Mouse (Mus musculus) limb, embryonic 12.5 days (tissue): ENCODE results near the gene Cdh13. TPM values are rescaled to one million over a fixed set of nuclear protein-coding genes. Genes with fewer than 3 reads are reported as not detected.

ENCODE experiments used
- ATAC-seq: fragments of 200-750 bp; cut with Nextera tagmentation; 2 replicates; pipeline ENCODE4 v1.8.0; 2017; ENCODE audit warnings: low read depth, moderate TSS enrichment; ENCODE audit not compliant: insufficient number of reproducible peaks, insufficient read depth, low FRiP score, low TSS enrichment
- H3K27ac ChIP-seq: fragments of 300-500 bp; sonication (generic); 2 replicates; pipeline ENCODE4 v1.5.1; 2016; ENCODE audit warnings: mild to moderate bottlenecking, moderate library complexity
- H3K27me3 ChIP-seq: fragments of 300-500 bp; sonication (generic); 2 replicates; pipeline ENCODE4 v1.6.1; 2016; ENCODE audit warnings: mild to moderate bottlenecking, moderate library complexity
- H3K36me3 ChIP-seq: fragments of 300-500 bp; sonication (generic); 2 replicates; pipeline ENCODE4 v1.6.1; 2016; ENCODE audit warnings: mild to moderate bottlenecking, moderate library complexity
- H3K4me1 ChIP-seq: fragments of 300-500 bp; sonication (generic); replicated peaks from 2 replicates; pipeline ENCODE4 v1.6.1; 2016
- H3K4me2 ChIP-seq: fragments of 300-500 bp; sonication (generic); 2 replicates; pipeline ENCODE4 v1.6.1; 2016; ENCODE audit warnings: mild to moderate bottlenecking, moderate library complexity
- H3K4me3 ChIP-seq: fragments of 300-500 bp; sonication (generic); replicated peaks from 2 replicates; pipeline ENCODE4 v1.5.1; 2016; ENCODE audit warnings: mild to moderate bottlenecking
- H3K9ac ChIP-seq: fragments of 300-500 bp; sonication (generic); replicated peaks from 2 replicates; pipeline ENCODE4 v1.6.1; 2016; ENCODE audit warnings: mild to moderate bottlenecking, moderate library complexity
- H3K9me3 ChIP-seq: fragments of 300-500 bp; sonication (generic); 2 replicates; pipeline ENCODE4 v1.6.1; 2016; ENCODE audit warnings: mild to moderate bottlenecking, moderate library complexity
- WGBS: fragments of 180-500 bp; shearing (Covaris S2); methylation state at CpG from one replicate; pipeline ENCODE4 v1.1.7; 2016; 5-methylcytosine and 5-hydroxymethylcytosine counted together
- polyA plus RNA-seq: library from polyadenylated mRNA; unstranded; fragments of >200 nt; fragmentation: Nextera tagmentation; extraction: Ambion mirVana; gene quantifications from 2 replicates; pipeline ENCODE4 v1.2.1, GENCODE M21; 2016

Cdh13 gene
- polyA plus RNA-seq, 1 experiment from 2014 or later: 8.0 TPM

GRCm38 (mm10) chr8:118348710-118349489 is 65.4 kb downstream of the Cdh13 start:
- Histone ChIP-seq H3K27me3 (no peaks in the 10 kb centered on the region), H3K36me3 (no peaks in the 10 kb centered on the region), H3K9me3 (no peaks in the 10 kb centered on the region), H3K4me1 (no peaks in the 10 kb centered on the region), H3K4me2 (no peak overlapping the region), H3K27ac (no peak overlapping the region), H3K9ac (no peak overlapping the region), H3K4me3 (no peak overlapping the region)
- 88% methylated on average over 9 of the region's 9 CpGs for WGBS
- no peak for ATAC-seq

DNA sequence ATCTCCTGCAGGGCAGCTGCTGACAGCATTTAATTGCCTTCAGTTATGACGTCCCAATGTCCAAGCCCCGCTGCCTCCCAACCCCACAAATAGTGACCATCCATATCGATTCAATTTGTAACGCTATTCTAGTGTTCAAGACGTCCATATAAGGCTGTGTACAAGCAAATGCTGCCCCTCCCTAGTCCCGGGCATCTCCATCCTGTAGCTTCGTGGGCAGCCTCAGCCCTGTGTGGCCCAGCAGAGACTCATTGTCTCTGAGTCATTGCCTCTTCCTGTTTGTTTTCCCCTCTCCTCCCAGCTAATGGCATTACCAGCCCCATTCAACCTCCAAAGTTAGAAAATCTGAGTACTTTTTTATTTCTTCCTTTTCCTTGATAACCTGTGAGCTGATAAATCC is 66.6 kb downstream of the Cdh13 start:
- WGBS: 73% methylated on average over 7 of the region's 7 CpGs
- no peaks in the 10 kb centered on the region for H3K36me3 ChIP-seq
- no peak overlapping the region for H3K4me3 ChIP-seq
- no peaks in the 10 kb centered on the region for H3K4me1 ChIP-seq
- no peak overlapping the region for H3K4me2 ChIP-seq
- no peak overlapping the region for H3K9ac ChIP-seq
- H3K27ac ChIP-seq: no peak overlapping the region
- no peaks in the 10 kb centered on the region for H3K27me3 ChIP-seq
- no peaks in the 10 kb centered on the region for H3K9me3 ChIP-seq
- ATAC-seq: no peak

DNA sequence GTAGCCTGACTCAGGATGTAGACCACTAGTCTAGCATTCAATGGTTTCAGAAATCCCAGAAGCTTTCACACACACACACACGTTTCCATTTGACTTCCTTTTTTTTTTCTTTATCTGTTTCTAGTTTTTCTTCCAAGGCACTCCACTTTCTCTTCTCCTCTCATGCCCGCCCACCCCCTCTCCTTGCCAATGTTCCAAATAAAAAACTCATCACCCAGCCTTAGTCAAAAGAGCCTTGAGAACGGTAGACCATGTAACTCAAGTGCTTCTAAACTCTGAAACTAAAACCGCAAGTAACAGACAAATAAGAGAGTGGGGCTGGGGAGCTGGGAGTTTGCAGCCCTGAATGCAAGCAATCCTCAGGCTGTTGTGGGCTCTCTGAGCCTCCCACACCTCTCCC is 69.5 kb downstream of the Cdh13 start:
- Histone ChIP-seq H3K4me1 (no peaks in the 10 kb centered on the region), H3K27me3 (no peaks in the 10 kb centered on the region), H3K9ac (no peak overlapping the region), H3K4me3 (no peak overlapping the region), H3K9me3 (no peaks in the 10 kb centered on the region), H3K27ac (no peak overlapping the region), H3K4me2 (no peak overlapping the region), H3K36me3 (no peaks in the 10 kb centered on the region)
- ATAC-seq: no peak
- WGBS: 79% methylated on average over 4 of the region's 4 CpGs

DNA sequence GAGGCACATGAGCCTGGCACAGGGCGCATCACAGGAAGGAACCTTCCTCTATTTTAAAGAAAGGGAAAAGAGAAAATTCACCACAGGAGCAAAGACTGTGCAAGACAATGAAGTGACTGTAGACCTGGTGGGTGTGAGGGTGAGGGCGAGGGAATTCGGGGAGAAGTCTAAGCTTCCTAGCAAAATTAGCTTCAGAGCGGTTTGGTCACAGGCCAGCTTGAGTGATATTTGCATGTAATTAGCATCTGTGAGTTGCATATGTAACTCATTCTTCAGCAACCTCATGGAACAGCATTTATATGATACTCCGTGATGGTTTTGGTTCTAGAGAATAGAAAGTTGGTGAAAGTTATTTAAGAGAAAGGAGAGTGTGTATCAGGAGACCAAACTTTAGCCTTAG is 73.5 kb downstream of the Cdh13 start:
- Histone ChIP-seq H3K4me3 (no peak overlapping the region), H3K9ac (no peak overlapping the region), H3K4me1 (no peaks in the 10 kb centered on the region), H3K36me3 (no peaks in the 10 kb centered on the region), H3K27ac (no peak overlapping the region), H3K4me2 (no peak overlapping the region), H3K9me3 (no peaks in the 10 kb centered on the region), H3K27me3 (no peaks in the 10 kb centered on the region)
- 93% methylated on average over 5 of the region's 5 CpGs for WGBS
- no peak for ATAC-seq

DNA sequence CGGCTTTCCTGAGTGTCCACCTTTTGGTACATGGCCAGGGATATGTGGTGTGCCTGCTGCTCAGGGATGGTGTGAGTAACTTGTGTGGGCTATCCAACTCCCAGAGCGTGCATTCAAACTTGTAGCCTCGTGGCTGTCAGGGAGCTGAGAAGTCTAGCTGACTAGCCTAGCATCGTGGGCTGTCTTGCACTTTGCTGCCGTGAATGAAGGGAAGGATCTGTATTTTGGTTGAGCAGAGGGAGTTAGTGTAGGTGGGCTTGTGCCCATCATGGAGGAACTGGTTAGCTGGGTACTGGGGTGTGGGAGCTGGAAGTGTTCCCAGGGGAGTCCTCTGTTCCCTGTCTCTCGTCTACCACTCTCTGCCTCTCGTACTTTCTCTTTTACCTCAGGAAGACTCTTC is 74.1 kb downstream of the Cdh13 start:
- ATAC-seq: no peak
- Histone ChIP-seq H3K27me3 (no peaks in the 10 kb centered on the region), H3K4me3 (no peak overlapping the region), H3K36me3 (no peaks in the 10 kb centered on the region), H3K27ac (no peak overlapping the region), H3K9ac (no peak overlapping the region), H3K9me3 (no peaks in the 10 kb centered on the region), H3K4me2 (no peak overlapping the region), H3K4me1 (no peaks in the 10 kb centered on the region)
- 92% methylated on average over 7 of the region's 7 CpGs for WGBS

DNA sequence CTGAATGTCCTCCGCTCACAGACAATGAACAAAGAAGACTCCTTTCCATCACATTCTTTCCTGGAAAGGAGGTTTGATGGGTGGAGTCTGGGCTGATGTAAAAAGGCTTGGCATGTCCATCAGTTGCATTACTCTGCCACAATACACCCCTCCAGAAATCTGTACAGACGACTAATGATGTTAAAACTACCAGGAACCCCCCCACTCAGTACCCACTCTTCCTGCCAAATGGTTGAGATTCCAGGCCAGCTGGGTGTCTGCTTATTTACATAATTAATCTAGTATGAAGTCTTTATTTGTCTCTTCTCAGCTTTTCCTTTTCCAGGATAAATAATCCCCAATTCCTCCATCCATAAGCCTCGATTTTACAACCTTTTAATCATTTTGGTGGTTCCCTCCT is 80.2 kb downstream of the Cdh13 start:
- Histone ChIP-seq H3K9ac (no peak overlapping the region), H3K4me3 (no peak overlapping the region), H3K27me3 (no peaks in the 10 kb centered on the region), H3K4me2 (no peak overlapping the region), H3K27ac (no peak overlapping the region), H3K9me3 (no peaks in the 10 kb centered on the region), H3K4me1 (no peaks in the 10 kb centered on the region), H3K36me3 (no peaks in the 10 kb centered on the region)
- no peak for ATAC-seq
- WGBS: 74% methylated on average over 3 of the region's 3 CpGs

DNA sequence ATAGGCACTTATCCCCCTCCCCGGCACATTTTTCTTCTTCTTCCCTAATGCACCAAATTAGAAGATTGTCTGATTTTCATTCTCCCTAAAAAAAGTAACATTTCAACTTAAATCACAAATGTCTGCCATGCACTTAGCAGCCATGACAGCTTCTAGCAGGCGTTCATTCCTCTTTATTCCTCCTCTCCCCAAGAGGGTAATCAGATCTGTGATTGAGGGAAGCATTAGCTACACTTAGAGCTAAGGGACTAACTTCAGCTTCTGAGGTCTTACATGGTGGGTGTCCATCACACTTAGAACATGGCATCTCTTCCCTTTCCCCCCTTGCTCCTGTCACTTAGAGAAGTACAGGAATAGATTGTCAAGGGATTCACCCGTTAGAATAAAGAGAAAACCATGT is 89.6 kb downstream of the Cdh13 start:
- no peak for ATAC-seq
- WGBS: 82% methylated on average over 3 of the region's 3 CpGs
- Histone ChIP-seq H3K27ac (no peak overlapping the region), H3K27me3 (no peaks in the 10 kb centered on the region; the same call in 1 of the 2 replicates), H3K36me3 (no peaks in the 10 kb centered on the region), H3K9ac (no peak overlapping the region), H3K4me1 (no peaks in the 10 kb centered on the region), H3K4me2 (no peak overlapping the region), H3K4me3 (no peak overlapping the region), H3K9me3 (no peaks in the 10 kb centered on the region)

- no peaks in the 10 kb centered on the region; the same call in 1 of the 2 replicates for H3K27me3 ChIP-seq
- H3K4me3 ChIP-seq: no peak overlapping the region
- H3K9me3 ChIP-seq: no peaks in the 10 kb centered on the region
- H3K4me1 ChIP-seq: peaks cover 8% of the 10 kb centered on the region
- no peak overlapping the region for H3K9ac ChIP-seq
- H3K27ac ChIP-seq: no peak overlapping the region
- no peak overlapping the region for H3K4me2 ChIP-seq
- ATAC-seq: no peak
- 76% methylated on average over 6 of the region's 6 CpGs for WGBS
- H3K36me3 ChIP-seq: no peaks in the 10 kb centered on the region
Observed at GRCm38 (mm10) chr8:118374738-118375137, 91.2 kb downstream of the Cdh13 start.

- Histone ChIP-seq H3K27ac (no peak overlapping the region), H3K4me1 (peaks cover 14% of the 10 kb centered on the region), H3K4me3 (no peak overlapping the region), H3K27me3 (peaks cover 3% of the 10 kb centered on the region; the same call in 1 of the 2 replicates), H3K9me3 (no peaks in the 10 kb centered on the region), H3K4me2 (no peak overlapping the region), H3K9ac (no peak overlapping the region), H3K36me3 (no peaks in the 10 kb centered on the region)
- no peak for ATAC-seq
- WGBS: 64% methylated on average over 3 of the region's 3 CpGs
Observed at GRCm38 (mm10) chr8:118376791-118377190, 93.3 kb downstream of the Cdh13 start.

DNA sequence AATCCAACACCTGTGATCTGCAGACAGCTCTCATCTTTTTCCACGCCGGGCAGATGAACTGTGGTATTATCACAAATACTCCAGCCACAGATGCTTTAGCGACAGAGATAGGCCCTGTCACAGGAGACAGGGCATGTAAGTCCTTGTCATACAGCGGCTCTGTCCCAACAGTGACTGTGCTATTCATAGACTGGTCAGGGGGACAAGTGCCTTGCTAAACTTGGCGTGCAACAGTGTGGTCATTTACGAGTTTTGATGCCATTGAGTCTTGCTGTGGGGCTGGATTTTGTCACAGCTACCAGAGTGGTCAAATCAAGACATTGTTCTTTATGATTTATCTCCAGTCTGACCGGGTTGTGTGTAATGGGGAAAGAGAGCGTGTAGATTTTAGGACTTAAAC is 95.5 kb downstream of the Cdh13 start:
- 70% methylated on average over 8 of the region's 8 CpGs for WGBS
- Histone ChIP-seq H3K9ac (no peak overlapping the region), H3K4me2 (no peak overlapping the region), H3K27ac (no peak overlapping the region), H3K9me3 (no peaks in the 10 kb centered on the region), H3K4me1 (peaks cover 14% of the 10 kb centered on the region), H3K4me3 (no peak overlapping the region), H3K36me3 (no peaks in the 10 kb centered on the region), H3K27me3 (peaks cover 3% of the 10 kb centered on the region; the same call in 1 of the 2 replicates)
- ATAC-seq: no peak

GRCm38 (mm10) chr8:118379657-118380056 is 96.1 kb downstream of the Cdh13 start:
- peaks cover 3% of the 10 kb centered on the region; the same call in 1 of the 2 replicates for H3K27me3 ChIP-seq
- H3K4me2 ChIP-seq: no peak overlapping the region
- peaks cover 14% of the 10 kb centered on the region for H3K4me1 ChIP-seq
- 69% methylated on average over 3 of the region's 3 CpGs for WGBS
- no peak overlapping the region for H3K4me3 ChIP-seq
- H3K27ac ChIP-seq: no peak overlapping the region
- no peak for ATAC-seq
- no peaks in the 10 kb centered on the region for H3K9me3 ChIP-seq
- no peak overlapping the region for H3K9ac ChIP-seq
- H3K36me3 ChIP-seq: no peaks in the 10 kb centered on the region

- Histone ChIP-seq H3K4me1 (peaks cover 14% of the 10 kb centered on the region), H3K36me3 (no peaks in the 10 kb centered on the region), H3K9ac (no peak overlapping the region), H3K4me2 (no peak overlapping the region), H3K27me3 (peaks cover 3% of the 10 kb centered on the region; the same call in 1 of the 2 replicates), H3K4me3 (no peak overlapping the region), H3K9me3 (no peaks in the 10 kb centered on the region), H3K27ac (no peak overlapping the region)
- 78% methylated on average over 8 of the region's 8 CpGs for WGBS
- no peak for ATAC-seq
Observed at GRCm38 (mm10) chr8:118380058-118380457, 96.5 kb downstream of the Cdh13 start.
